Mouse (Mus musculus) liver (tissue): ENCODE data around the gene Gm14401.
"Not testable (repeated sequence)": the region's sequence is repeated elsewhere in the genome, so short reads cannot be mapped to it uniquely, and the experiment has no call there.

Experiments
- DNase-seq: peaks from one replicate; pipeline ENCODE4 v3.0.0-alpha.2; 2020; ENCODE audit warnings: mixed read lengths

Gm14401 gene

GRCm38 (mm10) chr2:177073432-177074423, at the start of gene Gm14401:
Gene Gm14401 (plus strand): TSS chr2:177074320.
- DNase-seq, result not testable (repeated sequence)

- not testable (repeated sequence) for DNase-seq
These were observed 1.3 kb upstream of the Gm14401 start for GRCm38 (mm10) chr2:177072807-177073206.

- DNase-seq, result not testable (repeated sequence)
These were observed 895 bp downstream of the Gm14401 start for GRCm38 (mm10) chr2:177075015-177075414.

GRCm38 (mm10) chr2:177079866-177080265, 5.7 kb downstream of the Gm14401 start:
- DNase-seq, result not testable (repeated sequence)

- DNase-seq, result not testable (repeated sequence)
These were observed 35.0 kb downstream of the Gm14401 start for GRCm38 (mm10) chr2:177109086-177109485.

GRCm38 (mm10) chr2:177129097-177129496, 55.0 kb downstream of the Gm14401 start:
- DNase-seq, result not testable (repeated sequence)
